ENCODE assay signal across 30 mouse cellular contexts in genomic region chr14:27592163-27592562, GRCm38 (mm10). TPM values are rescaled to one million over a fixed set of nuclear protein-coding genes. Genes with fewer than 3 reads are reported as not detected.
DNase-seq lines count a peak whose midpoint lies in the region; ATAC-seq and TF ChIP-seq lines count a peak whose summit lies in the region.
"Had no signal": no experiment of that assay in that cellular context is flagged by ENCODE, and none has a peak within 500 bp of the region (broad histone marks: within the 10 kb centered on the region; RNA-seq: fewer than 3 reads in every experiment).

No protein-coding gene starts in this region.

- H3K27me3 ChIP-seq in ES-Bruce4 (ENCODE audit: control insufficient read depth, insufficient read depth, low read length, poor library complexity, severe bottlenecking) = no peaks in the 10 kb centered on the region
- no peaks in the 10 kb centered on the region for H3K27me3 ChIP-seq in forebrain, embryonic 13.5 days
- no peaks in the 10 kb centered on the region for H3K27me3 ChIP-seq in lung, postnatal 0 days (replicated peaks; ENCODE audit: insufficient read depth, low read length)
- H3K27me3 ChIP-seq: embryonic facial prominence, embryonic 13.5 days; forebrain, embryonic 12.5 days; heart, embryonic 12.5 days; heart, embryonic 15.5 days; hindbrain, embryonic 13.5 days; intestine, embryonic 15.5 days had no signal

- H3K9ac ChIP-seq in ES-Bruce4 (ENCODE audit: low read depth, poor library complexity, severe bottlenecking) = no peak overlapping the region
- no peak overlapping the region for H3K9ac ChIP-seq in forebrain, embryonic 13.5 days
- no peak overlapping the region for H3K9ac ChIP-seq in lung, postnatal 0 days (replicated peaks; ENCODE audit: low read depth)
- H3K9ac ChIP-seq: embryonic facial prominence, embryonic 13.5 days; forebrain, embryonic 12.5 days; heart, embryonic 12.5 days; heart, embryonic 15.5 days; hindbrain, embryonic 13.5 days; intestine, embryonic 15.5 days had no signal

- no peak for TF ChIP-seq CTCF in ES-Bruce4 (IDR thresholded peaks at IDR 0.05; ENCODE audit: low read depth, low read length)
- TF ChIP-seq CTCF in lung, postnatal 0 days (IDR thresholded peaks at IDR 0.05) = no peak

- ATAC-seq in frontal cortex, adult (ENCODE audit: low TSS enrichment) = peak; percentile 66; the same call in 1 of the 2 replicates
- no peak for ATAC-seq in forebrain, embryonic 13.5 days
- ATAC-seq in lung, postnatal 0 days = no peak
- ATAC-seq: forebrain, embryonic 16.5 days; hindbrain, embryonic 16.5 days; intestine, embryonic 15.5 days had no signal

- no peak for DNase-seq in frontal cortex, postnatal 10 days (ENCODE audit: low spot score in 2 of 2)
- peak; percentile 77 for DNase-seq in R1 (ENCODE audit: low read depth, low spot score)
- DNase-seq in lung, postnatal 0 days (ENCODE audit: low spot score) = no peak
- DNase-seq in adrenal gland, adult (ENCODE audit: inconsistent age in 2 of 2, low spot score in 1 of 2) = no peak
- DNase-seq: adrenal gland, adult 2 months; adrenal gland, postnatal 14 days; B cell, adult 2 months; cerebellum, adult 11-12 months; cerebellum, adult 8-10 months; cerebellum, postnatal 10 days; cerebellum, postnatal 36 days; embryo, embryonic 11 days; gastrocnemius, postnatal 25 days; heart, adult 18-20 months; heart, postnatal 10 days; heart, postnatal 36 days had no signal

- H3K4me3 ChIP-seq in ES-Bruce4 (ENCODE audit: low read depth, low read length) = peak overlapping the region; percentile 23
- no peak overlapping the region for H3K4me3 ChIP-seq in forebrain, embryonic 13.5 days
- H3K4me3 ChIP-seq in lung, postnatal 0 days (ENCODE audit: low read depth, low read length) = no peak overlapping the region
- H3K4me3 ChIP-seq: embryonic facial prominence, embryonic 10.5 days; embryonic facial prominence, embryonic 13.5 days; erythroblast, embryonic 14.5 days; forebrain, embryonic 12.5 days; heart, embryonic 12.5 days; heart, embryonic 15.5 days; hindbrain, embryonic 10.5 days; hindbrain, embryonic 13.5 days; intestine, embryonic 15.5 days had no signal

- no peak for TF ChIP-seq EP300 in ES-Bruce4 (IDR thresholded peaks at IDR 0.05; ENCODE audit: insufficient read depth, low read depth, low read length)
- TF ChIP-seq EP300 in lung, postnatal 0 days (IDR thresholded peaks at IDR 0.05) = no peak

- no peak for TF ChIP-seq POLR2A in ES-Bruce4 (IDR thresholded peaks at IDR 0.05; ENCODE audit: insufficient read depth, low read length)

- H3K4me1 ChIP-seq in ES-Bruce4 (ENCODE audit: control insufficient read depth, insufficient read depth, low read length) = no peaks in the 10 kb centered on the region
- no peaks in the 10 kb centered on the region for H3K4me1 ChIP-seq in forebrain, embryonic 13.5 days
- H3K4me1 ChIP-seq in lung, postnatal 0 days (ENCODE audit: insufficient read depth, low read depth, low read length) = no peaks in the 10 kb centered on the region
- H3K4me1 ChIP-seq: embryonic facial prominence, embryonic 10.5 days; embryonic facial prominence, embryonic 13.5 days; forebrain, embryonic 12.5 days; heart, embryonic 12.5 days; heart, embryonic 15.5 days; hindbrain, embryonic 10.5 days; hindbrain, embryonic 13.5 days; intestine, embryonic 15.5 days had no signal

- H3K4me2 ChIP-seq in forebrain, embryonic 13.5 days = no peak overlapping the region
- H3K4me2 ChIP-seq in lung, postnatal 0 days (replicated peaks; ENCODE audit: low read depth, low read length) = no peak overlapping the region
- H3K4me2 ChIP-seq: embryonic facial prominence, embryonic 13.5 days; forebrain, embryonic 12.5 days; heart, embryonic 12.5 days; heart, embryonic 15.5 days; hindbrain, embryonic 13.5 days; intestine, embryonic 15.5 days had no signal

- 89% methylated on average over 7 of the region's 7 CpGs for WGBS in forebrain, embryonic 13.5 days
- 72% methylated on average over 7 of the region's 7 CpGs for WGBS in lung, postnatal 0 days

- no peaks in the 10 kb centered on the region for H3K9me3 ChIP-seq in ES-Bruce4 (replicated peaks; ENCODE audit: control insufficient read depth, insufficient read depth, low read length, poor library complexity, severe bottlenecking)
- H3K9me3 ChIP-seq in forebrain, embryonic 13.5 days (replicated peaks) = 0 out of 2 replicates have a peak, but pooled peaks cover 4% of the 10 kb centered on the region
- H3K9me3 ChIP-seq in lung, postnatal 0 days (ENCODE audit: low read length) = no peaks in the 10 kb centered on the region
- H3K9me3 ChIP-seq: forebrain, embryonic 12.5 days; heart, embryonic 12.5 days; heart, embryonic 15.5 days; intestine, embryonic 15.5 days had no signal

- H3K27ac ChIP-seq in ES-Bruce4 (ENCODE audit: insufficient read depth, low read length) = no peak overlapping the region
- H3K27ac ChIP-seq in forebrain, embryonic 13.5 days = no peak overlapping the region
- no peak overlapping the region for H3K27ac ChIP-seq in lung, postnatal 0 days (ENCODE audit: low read length)
- H3K27ac ChIP-seq: embryonic facial prominence, embryonic 10.5 days; embryonic facial prominence, embryonic 13.5 days; forebrain, embryonic 12.5 days; heart, embryonic 15.5 days; hindbrain, embryonic 10.5 days; hindbrain, embryonic 13.5 days; intestine, embryonic 15.5 days had no signal

- no peaks in the 10 kb centered on the region for H3K36me3 ChIP-seq in ES-Bruce4 (ENCODE audit: control insufficient read depth, insufficient read depth, low read length, poor library complexity, severe bottlenecking)
- H3K36me3 ChIP-seq in forebrain, embryonic 13.5 days (ENCODE audit: poor library complexity, severe bottlenecking) = no peaks in the 10 kb centered on the region
- H3K36me3 ChIP-seq in lung, postnatal 0 days (ENCODE audit: insufficient read depth, low read length) = no peaks in the 10 kb centered on the region
- H3K36me3 ChIP-seq: embryonic facial prominence, embryonic 10.5 days; embryonic facial prominence, embryonic 13.5 days; forebrain, embryonic 12.5 days; heart, embryonic 12.5 days; heart, embryonic 15.5 days; hindbrain, embryonic 10.5 days; hindbrain, embryonic 13.5 days; intestine, embryonic 15.5 days had no signal

RNA-seq across cellular contexts. Expression of gene Erc2, which starts 30.1 kb away (rescaled TPM):
- 9.0 and 10.0 TPM in 2 replicates for polyA plus RNA-seq in ES-Bruce4 (2011; ENCODE audit: insufficient read depth, insufficient read length, low read depth, missing spikeins)
- 45.7 and 49.8 TPM in 2 replicates for polyA plus RNA-seq in forebrain, embryonic 13.5 days (2015; fragmentation: Nextera tagmentation; extraction: Ambion mirVana)
- 1.9 and 2.2 TPM in 2 replicates for polyA plus RNA-seq in lung, postnatal 0 days (2015; fragmentation: Nextera tagmentation; extraction: Ambion mirVana)
- polyA plus RNA-seq: erythroblast, embryonic 14.5 days had no signal
